Mouse (Mus musculus) right cerebral cortex, postnatal 14 days (tissue): ENCODE data around the gene Ddx51.
A peak's percentile ranks its signal among the peaks of the same experiment; 100 is the strongest.

Experiments used
- DNase-seq: peaks from one replicate; pipeline ENCODE4 v3.0.0; 2022

The Ddx51 gene

GRCm38 (mm10) chr5:110652719-110653648 lies at the start of gene Ddx51, which contains the start of gene Noc4l:
Gene Ddx51, plus strand, starts transcription at chr5:110653451.
Gene Noc4l, minus strand, starts transcription at chr5:110653417.
- DNase-seq, result peak; percentile 100

- no peak for DNase-seq
Measured at GRCm38 (mm10) chr5:110604311-110604710, 48.9 kb upstream of the Ddx51 start.

GRCm38 (mm10) chr5:110605531-110606221 lies 47.6 kb upstream of the Ddx51 start:
- DNase-seq, result no peak

- no peak for DNase-seq
Measured at GRCm38 (mm10) chr5:110607767-110608166, 45.5 kb upstream of the Ddx51 start.

- no peak for DNase-seq
Measured at GRCm38 (mm10) chr5:110608336-110608735, 44.9 kb upstream of the Ddx51 start.

- DNase-seq, result no peak
Measured at GRCm38 (mm10) chr5:110608941-110609340, 44.3 kb upstream of the Ddx51 start.

GRCm38 (mm10) chr5:110609425-110609824 lies 43.8 kb upstream of the Ddx51 start:
- DNase-seq, result no peak

GRCm38 (mm10) chr5:110609868-110610267 lies 43.4 kb upstream of the Ddx51 start:
- DNase-seq, result no peak

- DNase-seq, result no peak
Measured at GRCm38 (mm10) chr5:110610484-110610883, 42.8 kb upstream of the Ddx51 start.

- no peak for DNase-seq
Measured at GRCm38 (mm10) chr5:110611435-110612158, 41.7 kb upstream of the Ddx51 start.

- no peak for DNase-seq
Measured at GRCm38 (mm10) chr5:110619226-110619625, 34.0 kb upstream of the Ddx51 start.

- DNase-seq, result no peak
Measured at GRCm38 (mm10) chr5:110624319-110624718, 28.9 kb upstream of the Ddx51 start.

- no peak for DNase-seq
Measured at GRCm38 (mm10) chr5:110627351-110627750, 25.9 kb upstream of the Ddx51 start.

GRCm38 (mm10) chr5:110628156-110628555 lies 25.1 kb upstream of the Ddx51 start:
- no peak for DNase-seq

- DNase-seq, result no peak
Measured at GRCm38 (mm10) chr5:110629525-110630120, 23.6 kb upstream of the Ddx51 start.

GRCm38 (mm10) chr5:110635951-110636707 lies 17.1 kb upstream of the Ddx51 start:
- no peak for DNase-seq

GRCm38 (mm10) chr5:110638306-110639074 lies 14.8 kb upstream of the Ddx51 start:
- DNase-seq, result no peak

- DNase-seq, result peak; percentile 68
Measured at GRCm38 (mm10) chr5:110639459-110639858, 13.8 kb upstream of the Ddx51 start.

GRCm38 (mm10) chr5:110646377-110646776 lies 6.9 kb upstream of the Ddx51 start:
- no peak for DNase-seq

GRCm38 (mm10) chr5:110653686-110654085 lies 435 bp downstream of the Ddx51 start:
- DNase-seq, result no peak

GRCm38 (mm10) chr5:110659682-110660081 lies 6.4 kb downstream of the Ddx51 start:
- no peak for DNase-seq
